Mouse (Mus musculus) C2C12 (cell line): Measurements from ENCODE around the gene Lars2.

Experiments used
- CTCF ChIP-seq: IDR thresholded peaks from one replicate; pipeline ENCODE4 v1.5.1; 2011; ENCODE audit not compliant: control insufficient read depth, insufficient read depth, insufficient read length
- USF1 ChIP-seq: IDR thresholded peaks from one replicate; pipeline ENCODE4 v1.6.1; 2011; ENCODE audit warnings: low read depth, mild to moderate bottlenecking, control low read depth, moderate library complexity

GRCm38 (mm10) chr9:123473377-123473776 is 106.7 kb downstream of the Lars2 start:
- TF ChIP-seq CTCF (no peak), USF1 (no peak)
